Mouse (Mus musculus): ENCODE results near the gene Ppm1e.

DNA sequence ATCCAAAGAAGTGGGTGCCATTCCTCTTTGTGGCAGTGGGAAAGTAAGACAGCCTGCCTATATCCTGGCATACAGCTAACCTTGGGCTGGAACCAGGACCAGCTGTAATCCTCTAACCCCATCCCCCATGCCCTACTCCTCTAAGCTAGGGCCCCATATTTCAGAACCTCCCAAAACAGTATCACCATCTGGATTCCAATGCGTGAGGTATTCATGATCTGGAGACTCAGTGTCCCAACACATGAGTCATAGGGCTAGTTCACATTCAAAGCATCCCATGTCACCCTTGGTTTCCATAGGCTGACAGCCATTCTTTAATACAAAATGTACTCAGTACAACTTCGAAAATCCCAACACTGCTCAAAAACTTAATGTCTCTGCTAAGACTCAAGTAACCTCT is 63.2 kb downstream of the Ppm1e start:
- TF ChIP-seq CTCF (IDR thresholded peaks at IDR 0.05; ENCODE audit: extremely low read depth, insufficient read length, insufficient replicate concordance, low read depth, low read length) (no peak), POLR2A (IDR thresholded peaks at IDR 0.05; ENCODE audit: low read depth, low read length) (no peak)

Measured in small intestine, adult 2 months (tissue).